Mouse (Mus musculus) cerebellum, postnatal 4 days (tissue): Measurements from ENCODE around the gene Srrm2.
A peak's percentile ranks its signal among the peaks of the same experiment; 100 is the strongest.

Experiments used
- DNase-seq, 2 experiments: peaks; one replicate each; pipeline ENCODE4 v3.0.0; 2022; ENCODE audit warnings: low spot score in 2 of 2, mixed read lengths in 1 of 2

The Srrm2 gene

GRCm38 (mm10) chr17:23853292-23853691 is 63.0 kb downstream of the Srrm2 start:
- peak in 1 of 2 experiments; percentile 63 for DNase-seq

DNA sequence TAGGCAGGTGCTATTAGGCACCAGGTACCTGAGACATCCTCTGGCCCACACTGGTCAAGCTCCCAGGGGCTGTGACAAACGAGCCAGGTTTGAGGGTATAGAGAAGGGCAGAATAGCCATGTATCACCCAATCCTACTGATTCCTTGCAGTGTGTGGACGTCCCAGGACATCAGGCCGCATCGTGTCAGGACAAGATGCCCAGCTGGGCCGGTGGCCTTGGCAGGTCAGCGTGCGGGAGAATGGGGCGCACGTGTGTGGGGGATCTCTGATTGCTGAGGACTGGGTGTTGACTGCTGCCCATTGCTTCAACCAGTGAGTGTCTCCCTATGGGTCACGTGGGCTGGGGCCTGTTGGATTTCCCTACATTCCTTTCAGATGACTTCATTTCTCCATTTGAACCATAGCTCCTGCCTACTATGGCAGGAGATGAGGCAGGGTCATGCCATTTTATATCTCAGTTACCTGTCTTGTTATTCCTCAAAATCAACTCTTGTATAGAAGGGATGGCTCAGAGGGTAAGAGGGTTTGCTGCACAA is 64.0 kb downstream of the Srrm2 start:
- DNase-seq, result no peak

DNA sequence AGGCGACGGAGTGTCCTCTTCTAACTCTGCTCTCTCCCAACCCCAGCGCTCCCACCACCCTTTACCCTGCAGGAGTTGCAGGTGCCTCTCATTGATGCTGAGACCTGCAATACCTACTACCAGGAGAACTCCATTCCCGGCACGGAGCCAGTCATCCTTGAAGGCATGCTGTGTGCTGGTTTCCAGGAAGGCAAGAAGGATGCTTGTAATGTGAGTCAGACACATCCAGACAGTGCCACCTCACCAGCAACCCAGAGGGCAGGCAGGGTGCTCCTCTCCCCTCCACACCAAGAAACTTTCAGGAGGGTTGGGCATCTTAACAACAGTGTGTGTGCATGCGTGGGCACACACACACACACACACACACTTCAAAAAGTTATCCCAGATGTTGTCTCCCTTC is 66.9 kb downstream of the Srrm2 start:
- no peak for DNase-seq

- no peak for DNase-seq
These were observed 67.6 kb downstream of the Srrm2 start for GRCm38 (mm10) chr17:23857913-23858312.

- DNase-seq, result no peak
These were observed 72.6 kb downstream of the Srrm2 start for GRCm38 (mm10) chr17:23862926-23863325.

DNA sequence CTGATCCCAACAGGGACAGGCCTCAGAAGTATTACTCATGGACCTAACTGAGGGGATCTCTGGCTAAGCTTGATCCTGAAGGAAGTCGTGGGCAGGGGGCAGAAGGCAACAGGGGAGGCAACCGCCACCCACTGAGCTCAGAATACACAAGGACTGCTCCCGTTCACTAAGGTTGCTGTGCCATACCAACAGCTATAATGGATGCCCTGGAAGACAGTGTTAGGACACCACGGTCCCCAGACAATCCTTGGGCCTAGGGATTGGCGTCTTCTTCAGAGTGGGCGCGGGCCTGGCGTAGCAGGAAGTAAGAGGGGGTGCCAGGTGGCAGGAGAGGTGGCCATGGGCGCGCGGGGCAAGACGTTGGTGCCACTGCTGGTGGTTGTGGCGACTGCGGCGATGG is 77.4 kb downstream of the Srrm2 start, which contains the start of gene Prss21:
Prss21 (plus strand) TSS at position 301 of the 400 bp plus-strand sequence.
- DNase-seq, result no peak

DNA sequence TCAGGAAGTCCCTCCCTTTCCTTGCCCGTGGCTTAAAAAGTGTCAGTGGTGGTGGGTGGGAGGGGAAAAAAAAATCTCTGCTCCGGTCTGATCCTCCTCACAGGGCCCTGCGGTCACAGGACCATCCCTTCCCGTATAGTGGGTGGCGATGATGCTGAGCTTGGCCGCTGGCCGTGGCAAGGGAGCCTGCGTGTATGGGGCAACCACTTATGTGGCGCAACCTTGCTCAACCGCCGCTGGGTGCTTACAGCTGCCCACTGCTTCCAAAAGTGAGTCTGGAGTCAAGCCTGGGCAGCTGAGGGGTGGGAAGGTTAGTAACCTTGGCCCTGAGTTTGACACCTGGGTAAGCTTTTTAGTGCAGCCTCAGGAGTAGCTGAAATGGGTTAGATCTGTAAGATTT is 78.2 kb downstream of the Srrm2 start:
- DNase-seq, result no peak
